Mouse (Mus musculus) adrenal gland, postnatal 25 days (tissue): ENCODE data around the gene Gbp5. TPM values are rescaled to one million over a fixed set of nuclear protein-coding genes. Genes with fewer than 3 reads are reported as not detected.

ENCODE experiments used
- DNase-seq: peaks from one replicate; pipeline ENCODE4 v3.0.0; 2021; ENCODE audit warnings: mixed read lengths
- long read RNA-seq: library from polyadenylated mRNA; stranded (forward); transcript quantifications from one replicate; pipeline ENCODE4 v2.0.0, GENCODE M21; 2021
- total RNA-seq: library from RNA; stranded (reverse); gene quantifications from 2 replicates; pipeline ENCODE4 v1.2.3, GENCODE M21; 2021

Gbp5 gene
- total RNA-seq: 1.7 and 2.5 TPM in 2 replicates
- long read RNA-seq, partial matches to known transcripts: 0 of 3 reads
- long read RNA-seq, other reads (novel, unspliced or antisense): 3 of 3 reads

GRCm38 (mm10) chr3:142493536-142494061 is at the start of gene Gbp5:
Gbp5 (plus strand) TSS chr3:142493978.
- DNase-seq: peak; percentile 31

- no peak for DNase-seq
These were observed 39.6 kb upstream of the Gbp5 start for GRCm38 (mm10) chr3:142454198-142454597.

- no peak for DNase-seq
These were observed 34.5 kb upstream of the Gbp5 start for GRCm38 (mm10) chr3:142459241-142459640.

- DNase-seq: no peak
These were observed 30.7 kb upstream of the Gbp5 start for GRCm38 (mm10) chr3:142462764-142463751.

GRCm38 (mm10) chr3:142474349-142474983 is 19.3 kb upstream of the Gbp5 start:
- DNase-seq: no peak

GRCm38 (mm10) chr3:142475913-142476312 is 17.9 kb upstream of the Gbp5 start:
- peak; percentile 67 for DNase-seq

- DNase-seq: no peak
These were observed 15.9 kb upstream of the Gbp5 start for GRCm38 (mm10) chr3:142477866-142478265.

GRCm38 (mm10) chr3:142478360-142478759 is 15.4 kb upstream of the Gbp5 start:
- DNase-seq: no peak

GRCm38 (mm10) chr3:142490465-142490864 is 3.3 kb upstream of the Gbp5 start:
- peak; percentile 62 for DNase-seq

GRCm38 (mm10) chr3:142495146-142495655 is 1.4 kb downstream of the Gbp5 start:
- DNase-seq: no peak

GRCm38 (mm10) chr3:142496113-142497101 is 2.6 kb downstream of the Gbp5 start:
- DNase-seq: no peak

GRCm38 (mm10) chr3:142497123-142497841 is 3.5 kb downstream of the Gbp5 start:
- no peak for DNase-seq

GRCm38 (mm10) chr3:142498941-142499340 is 5.2 kb downstream of the Gbp5 start:
- no peak for DNase-seq

- DNase-seq: no peak
These were observed 34.3 kb downstream of the Gbp5 start for GRCm38 (mm10) chr3:142528116-142528515.

- no peak for DNase-seq
These were observed 35.8 kb downstream of the Gbp5 start for GRCm38 (mm10) chr3:142529597-142529996.

- DNase-seq: peak; percentile 49
These were observed 36.5 kb downstream of the Gbp5 start, which contains the start of gene Gbp7 for GRCm38 (mm10) chr3:142530087-142530953. Gbp7 (plus strand) TSS chr3:142530342.

GRCm38 (mm10) chr3:142531595-142531994 is 37.8 kb downstream of the Gbp5 start:
- no peak for DNase-seq

- DNase-seq: no peak
These were observed 39.4 kb downstream of the Gbp5 start for GRCm38 (mm10) chr3:142533185-142533584.

- DNase-seq: no peak
These were observed 41.9 kb downstream of the Gbp5 start for GRCm38 (mm10) chr3:142535667-142536066.

GRCm38 (mm10) chr3:142541391-142541790 is 47.6 kb downstream of the Gbp5 start:
- peak; percentile 9 for DNase-seq
